Mouse (Mus musculus) hindbrain, postnatal 0 days (tissue): ENCODE results near the gene Txlnb. TPM values are rescaled to one million over a fixed set of nuclear protein-coding genes. Genes with fewer than 3 reads are reported as not detected.

ENCODE experiments used
- ATAC-seq: fragments of 200-750 bp; cut with Nextera tagmentation; 2 replicates; pipeline ENCODE4 v1.8.0; 2017; ENCODE audit warnings: mild to moderate bottlenecking, moderate TSS enrichment, moderate library complexity
- DNase-seq: peaks from one replicate; pipeline ENCODE4 v3.0.0-alpha.2; 2015; ENCODE audit warnings: low spot score
- H3K27ac ChIP-seq: fragments of 300-500 bp; sonication (generic); 2 replicates; pipeline ENCODE4 v1.5.1; 2014; ENCODE audit warnings: mild to moderate bottlenecking
- H3K27me3 ChIP-seq: fragments of 300-500 bp; sonication (generic); 2 replicates; pipeline ENCODE4 v1.6.1; 2014; ENCODE audit warnings: low read length, mixed read lengths; ENCODE audit not compliant: insufficient read depth
- H3K36me3 ChIP-seq: fragments of 300-500 bp; sonication (generic); 2 replicates; pipeline ENCODE4 v1.6.1; 2014; ENCODE audit warnings: low read length, mixed read lengths; ENCODE audit not compliant: insufficient read depth
- H3K4me1 ChIP-seq: fragments of 300-500 bp; sonication (generic); 2 replicates; pipeline ENCODE4 v1.6.1; 2014; ENCODE audit warnings: antibody characterized with exemption, low read length, mixed read lengths; ENCODE audit not compliant: insufficient read depth
- H3K4me2 ChIP-seq: fragments of 300-500 bp; sonication (generic); 2 replicates; pipeline ENCODE4 v1.6.1; 2014; ENCODE audit warnings: low read depth, mild to moderate bottlenecking, low read length, moderate library complexity, mixed read lengths
- H3K4me3 ChIP-seq: fragments of 300-500 bp; sonication (generic); 2 replicates; pipeline ENCODE4 v1.5.1; 2014; ENCODE audit warnings: low read length
- H3K9ac ChIP-seq: fragments of 300-500 bp; sonication (generic); replicated peaks from 2 replicates; pipeline ENCODE4 v1.6.1; 2014; ENCODE audit warnings: mild to moderate bottlenecking, low read length, moderate library complexity, mixed read lengths
- H3K9me3 ChIP-seq: fragments of 300-500 bp; sonication (generic); 2 replicates; pipeline ENCODE4 v1.6.1; 2016; ENCODE audit warnings: low read length, mixed read lengths
- CTCF ChIP-seq: IDR thresholded peaks from 2 replicates; pipeline ENCODE4 v1.5.1; 2016; ENCODE audit warnings: antibody characterized with exemption, control low read depth, low read depth
- WGBS: fragments of 180-500 bp; shearing (Covaris S2); extraction: QIAGEN DNeasy Blood & Tissue Kit; methylation state at CpG from one replicate; pipeline ENCODE4 v1.1.7; 2014; 5-methylcytosine and 5-hydroxymethylcytosine counted together
- polyA plus RNA-seq: library from polyadenylated mRNA; unstranded; fragments of >200 nt; fragmentation: Nextera tagmentation; extraction: Ambion mirVana; gene quantifications from 2 replicates; pipeline ENCODE4 v1.2.1, GENCODE M21; 2015
- total RNA-seq: library from RNA; depleted of rRNA; stranded (reverse); fragments of >200 nt; gene quantifications from 2 replicates; pipeline ENCODE4 v1.2.3, GENCODE M21; 2014

The Txlnb gene
- total and polyA plus RNA-seq, 2 experiments from 2014 or later = 0.85 to 0.99 TPM

DNA sequence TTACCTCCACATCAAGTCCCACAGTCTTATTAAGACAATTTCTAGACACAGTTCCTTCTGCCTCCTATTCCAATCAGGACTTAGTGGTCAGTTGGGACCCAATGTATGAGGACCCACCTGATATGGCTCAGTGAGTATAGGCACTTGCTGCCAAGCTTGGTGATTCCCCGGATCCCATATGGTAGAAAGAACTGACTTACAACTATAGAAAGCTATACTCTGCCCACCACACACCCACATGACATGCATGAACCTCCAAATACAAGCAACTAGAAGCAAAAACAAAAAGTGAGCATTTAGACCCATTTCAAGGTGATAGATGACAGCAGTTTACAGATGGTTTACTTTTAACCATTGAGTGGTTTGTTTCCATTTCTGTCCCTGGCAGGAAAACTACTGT is 40.2 kb downstream of the Txlnb start:
- Histone ChIP-seq H3K9me3 (no peaks in the 10 kb centered on the region), H3K27ac (no peak overlapping the region), H3K9ac (no peak overlapping the region), H3K27me3 (no peaks in the 10 kb centered on the region), H3K4me1 (no peaks in the 10 kb centered on the region), H3K4me3 (no peak overlapping the region), H3K4me2 (no peak overlapping the region), H3K36me3 (no peaks in the 10 kb centered on the region)
- no peak for DNase-seq
- WGBS = 87% methylated on average over 1 of the region's 1 CpGs
- TF ChIP-seq CTCF = no peak
- ATAC-seq = no peak

DNA sequence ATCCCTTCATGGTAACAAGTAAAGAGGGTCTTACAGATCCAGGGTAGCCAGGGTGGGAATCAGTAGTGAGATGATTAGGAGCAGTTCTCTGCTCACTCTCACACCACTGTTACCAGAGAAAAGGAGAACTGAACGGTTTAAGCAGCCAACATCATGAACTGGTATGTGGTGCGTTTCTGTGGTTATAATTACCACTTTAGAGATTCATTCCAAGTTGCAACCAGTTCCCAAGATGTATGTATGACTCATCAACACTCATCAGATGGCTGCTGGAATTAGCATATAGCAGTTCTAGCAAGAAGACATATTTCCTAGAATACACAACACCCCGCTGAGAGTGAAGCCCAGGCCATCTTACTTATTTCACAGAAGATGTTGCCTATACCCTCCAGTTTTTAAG is 46.0 kb downstream of the Txlnb start:
- no peaks in the 10 kb centered on the region for H3K27me3 ChIP-seq
- no peak overlapping the region for H3K9ac ChIP-seq
- TF ChIP-seq CTCF = no peak
- H3K4me3 ChIP-seq = no peak overlapping the region
- H3K9me3 ChIP-seq = no peaks in the 10 kb centered on the region
- no peaks in the 10 kb centered on the region for H3K4me1 ChIP-seq
- H3K4me2 ChIP-seq = no peak overlapping the region
- no peak overlapping the region for H3K27ac ChIP-seq
- DNase-seq (no peak), ATAC-seq (no peak)
- H3K36me3 ChIP-seq = no peaks in the 10 kb centered on the region
- WGBS = 87% methylated on average over 3 of the region's 3 CpGs

DNA sequence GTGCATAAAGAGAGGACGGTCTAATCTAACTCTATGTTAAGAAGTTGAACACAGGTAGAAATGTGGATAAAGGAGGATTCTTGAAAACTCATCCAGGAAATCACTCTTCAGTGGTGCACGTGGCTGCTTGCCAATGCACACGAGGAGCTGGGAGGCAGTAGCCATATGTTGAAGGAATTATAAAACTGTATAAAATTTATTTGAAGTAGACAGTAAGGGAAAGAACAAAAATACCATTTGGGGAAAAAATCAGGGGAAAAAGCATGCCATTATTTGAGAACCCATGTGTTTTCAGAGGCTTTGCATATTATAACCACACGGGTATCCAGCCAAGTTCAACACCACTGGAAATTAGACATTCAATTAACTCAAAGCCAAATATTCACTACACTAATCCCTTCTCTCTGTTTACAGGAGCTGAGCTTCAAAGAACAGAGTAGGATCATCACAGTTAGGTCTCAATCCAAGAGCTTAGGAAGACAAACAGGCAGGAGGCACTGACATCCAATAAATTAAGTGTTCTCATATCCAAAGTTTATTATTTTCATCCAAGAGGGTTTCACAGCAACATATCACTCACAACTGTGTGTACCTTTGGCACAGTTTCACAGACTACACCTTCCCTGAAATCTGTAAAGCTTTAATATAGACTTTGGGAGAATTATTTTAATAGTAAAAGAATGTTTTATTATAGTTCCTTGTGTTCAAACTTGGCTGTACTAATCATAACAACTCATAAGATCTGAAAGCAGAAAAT is 48.9 kb downstream of the Txlnb start:
- no peak overlapping the region for H3K9ac ChIP-seq
- no peak overlapping the region for H3K4me2 ChIP-seq
- H3K27ac ChIP-seq = no peak overlapping the region
- 52% methylated on average over 4 of the region's 4 CpGs for WGBS
- H3K9me3 ChIP-seq = no peaks in the 10 kb centered on the region
- no peak overlapping the region for H3K4me3 ChIP-seq
- peak; percentile 26 for DNase-seq
- TF ChIP-seq CTCF = no peak
- ATAC-seq = no peak
- no peaks in the 10 kb centered on the region for H3K4me1 ChIP-seq
- no peaks in the 10 kb centered on the region for H3K36me3 ChIP-seq
- no peaks in the 10 kb centered on the region for H3K27me3 ChIP-seq

DNA sequence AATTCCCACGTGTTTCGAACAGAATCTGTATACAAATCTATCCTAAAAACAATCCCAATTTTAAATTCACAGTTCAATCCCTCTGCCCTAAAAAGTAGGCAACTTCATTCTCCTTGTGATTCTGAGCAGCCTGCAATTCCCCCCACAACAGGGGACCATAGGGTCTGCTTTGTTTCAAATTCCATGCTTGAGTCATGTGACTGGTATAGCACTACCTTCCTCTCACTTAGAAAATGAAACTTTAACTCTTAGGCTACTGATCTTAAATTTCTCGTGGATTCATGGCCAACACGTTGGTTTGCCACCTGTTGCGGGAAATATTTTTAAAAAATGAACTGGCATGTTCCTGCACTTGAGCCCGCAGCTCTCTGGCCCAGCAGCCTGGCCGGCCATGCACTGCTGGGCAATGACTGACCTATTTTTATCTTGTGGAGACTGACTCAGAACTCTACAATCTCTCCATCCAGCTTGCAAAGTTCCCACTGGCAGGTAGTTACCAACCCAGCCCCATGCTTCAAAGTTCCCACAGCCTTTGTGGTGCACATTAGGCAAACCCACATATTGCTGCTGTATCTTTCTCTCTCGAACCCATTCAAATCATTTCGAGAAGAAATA is 61.7 kb downstream of the Txlnb start:
- no peak overlapping the region for H3K4me3 ChIP-seq
- DNase-seq (no peak), ATAC-seq (no peak)
- no peak for TF ChIP-seq CTCF
- no peak overlapping the region for H3K9ac ChIP-seq
- no peaks in the 10 kb centered on the region for H3K36me3 ChIP-seq
- H3K27ac ChIP-seq = no peak overlapping the region
- no peaks in the 10 kb centered on the region for H3K27me3 ChIP-seq
- no peaks in the 10 kb centered on the region for H3K4me1 ChIP-seq
- no peaks in the 10 kb centered on the region for H3K9me3 ChIP-seq
- WGBS = 90% methylated on average over 9 of the region's 9 CpGs
- no peak overlapping the region for H3K4me2 ChIP-seq

DNA sequence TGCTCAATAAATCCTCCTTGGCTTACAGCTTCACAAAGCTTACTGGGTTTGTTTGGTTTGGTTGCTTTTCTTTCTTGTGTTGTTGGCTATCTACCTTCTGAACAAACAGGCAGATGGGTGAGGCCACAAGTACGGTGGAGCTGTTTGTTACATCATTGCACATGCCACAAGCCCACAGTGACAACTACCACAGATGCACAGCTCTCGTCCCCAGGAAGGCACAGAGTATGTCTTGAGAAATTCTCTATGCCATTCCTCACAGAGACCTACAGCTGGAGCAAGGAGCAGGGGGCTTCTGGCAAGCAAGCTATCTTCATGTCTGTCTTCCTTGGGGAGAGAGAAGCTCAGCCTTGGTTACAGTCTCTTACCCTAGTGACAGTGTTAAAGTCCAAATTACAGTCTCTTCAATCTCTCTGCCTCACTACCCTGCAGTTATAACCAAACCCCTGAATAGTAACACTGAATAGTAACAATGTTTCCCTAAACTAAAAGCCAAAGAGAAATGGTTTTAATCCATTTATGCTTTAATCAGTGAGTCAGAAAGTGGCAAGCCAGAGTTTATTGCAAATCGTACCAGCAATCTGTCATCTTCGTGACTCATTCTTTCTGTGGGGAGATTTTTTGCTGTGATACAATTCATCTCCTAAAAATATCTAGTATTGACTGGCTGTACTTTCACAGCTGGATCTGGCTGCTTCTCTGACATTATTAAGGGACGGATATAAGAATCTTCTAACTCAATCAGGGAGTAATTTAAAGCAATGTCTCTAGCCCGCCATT is 64.9 kb downstream of the Txlnb start:
- Histone ChIP-seq H3K36me3 (no peaks in the 10 kb centered on the region), H3K9ac (no peak overlapping the region), H3K27ac (no peak overlapping the region), H3K4me1 (no peaks in the 10 kb centered on the region), H3K4me3 (no peak overlapping the region), H3K27me3 (no peaks in the 10 kb centered on the region), H3K4me2 (no peak overlapping the region), H3K9me3 (no peaks in the 10 kb centered on the region)
- ATAC-seq (no peak), DNase-seq (no peak)
- TF ChIP-seq CTCF = no peak
- 65% methylated on average over 6 of the region's 6 CpGs for WGBS

DNA sequence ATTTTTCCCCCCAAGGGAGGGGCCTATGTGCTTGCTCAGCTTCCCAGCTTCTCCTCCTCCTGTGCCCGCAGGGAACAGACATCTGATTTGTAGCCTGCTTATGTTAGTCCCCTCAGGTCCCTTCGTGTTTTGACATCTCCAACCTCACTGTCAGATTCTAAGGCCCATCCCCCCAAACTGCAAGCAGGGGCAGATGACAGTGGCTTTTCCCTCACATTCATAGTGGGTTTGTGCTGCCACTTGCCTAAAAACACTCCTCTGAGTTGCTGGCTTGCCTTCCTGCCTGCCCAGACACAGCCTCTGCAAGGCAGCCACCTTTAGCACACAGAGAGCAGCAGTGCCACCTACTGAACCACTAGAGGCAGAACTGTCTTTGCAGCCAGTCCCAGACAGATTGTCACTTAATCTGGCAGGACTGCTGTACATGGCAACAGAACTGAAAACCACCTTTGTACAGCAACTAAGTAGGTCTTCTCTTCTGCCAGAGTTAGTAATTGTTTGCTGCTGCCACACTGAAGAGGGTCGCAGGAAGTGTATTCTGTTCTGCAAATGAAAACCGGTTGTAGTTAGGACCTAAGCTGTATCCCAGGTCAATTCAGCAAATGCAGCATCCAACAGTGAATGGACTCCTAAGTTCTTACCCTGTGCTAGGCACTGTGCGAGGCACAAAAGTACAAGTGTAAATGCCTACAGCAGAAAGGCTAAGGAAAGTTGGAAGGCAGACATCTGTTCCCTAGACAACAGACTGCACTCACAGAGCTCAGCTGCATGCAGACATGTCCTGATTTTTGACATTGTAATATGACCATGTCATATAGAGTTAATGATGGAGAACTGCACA is 74.0 kb downstream of the Txlnb start:
- DNase-seq (peak; percentile 86), ATAC-seq (peak; percentile 96)
- Histone ChIP-seq H3K4me2 (no peak overlapping the region), H3K36me3 (no peaks in the 10 kb centered on the region), H3K9me3 (no peaks in the 10 kb centered on the region), H3K27me3 (no peaks in the 10 kb centered on the region), H3K4me3 (no peak overlapping the region), H3K9ac (no peak overlapping the region), H3K4me1 (no peaks in the 10 kb centered on the region), H3K27ac (no peak overlapping the region)
- peak; percentile 95 for TF ChIP-seq CTCF
- 15% methylated on average over 5 of the region's 5 CpGs for WGBS
